Mouse (Mus musculus) testis, adult 2 months (tissue): Measurements from ENCODE around the gene Nrarp.

Experiments used
- CTCF ChIP-seq: fragments of 200-500 bp; IDR thresholded peaks from 2 replicates; pipeline ENCODE4 v1.5.1; 2012; ENCODE audit warnings: low read depth, mild to moderate bottlenecking, inconsistent platforms, low read length, moderate library complexity; ENCODE audit not compliant: control insufficient read depth, insufficient read depth, insufficient replicate concordance
- POLR2A ChIP-seq: fragments of 200-500 bp; IDR thresholded peaks from 2 replicates; pipeline ENCODE4 v1.6.1; 2012; ENCODE audit warnings: low read depth, mild to moderate bottlenecking, inconsistent platforms, low read length, moderate library complexity; ENCODE audit not compliant: control insufficient read depth

DNA sequence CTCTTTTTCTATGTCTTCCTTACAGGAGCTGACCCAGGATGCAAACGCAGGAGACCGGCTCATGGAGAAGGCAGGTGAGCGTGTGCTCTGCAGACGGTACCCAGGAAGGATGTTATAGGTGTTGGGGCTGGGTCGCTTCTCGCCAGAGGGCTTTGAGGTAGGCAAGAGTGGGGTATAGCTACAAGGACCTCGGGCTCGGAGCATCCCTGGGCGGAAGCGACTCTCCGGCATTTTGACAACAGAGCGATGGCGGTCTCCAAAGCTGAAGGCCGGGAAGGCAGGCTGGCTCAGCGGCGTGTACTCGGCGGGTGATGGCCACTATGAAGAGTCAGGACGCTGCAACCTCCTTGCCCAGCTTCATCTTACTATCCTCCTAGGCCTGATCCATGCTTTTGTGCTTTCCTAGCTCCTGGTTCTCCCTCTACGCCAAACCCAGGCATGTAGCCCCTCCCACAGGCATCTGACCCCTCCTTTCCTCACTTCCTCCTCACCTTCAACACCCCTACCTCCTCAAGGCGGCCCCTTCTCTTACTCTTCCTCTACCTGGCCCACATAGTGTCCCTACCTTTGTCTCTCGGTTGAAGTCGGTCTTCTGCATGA, 32.8 kb downstream of the Nrarp start:
- TF ChIP-seq CTCF = no peak
- TF ChIP-seq POLR2A = no peak
